ENCODE assay signal across 7 mouse cellular contexts in the genomic region with DNA sequence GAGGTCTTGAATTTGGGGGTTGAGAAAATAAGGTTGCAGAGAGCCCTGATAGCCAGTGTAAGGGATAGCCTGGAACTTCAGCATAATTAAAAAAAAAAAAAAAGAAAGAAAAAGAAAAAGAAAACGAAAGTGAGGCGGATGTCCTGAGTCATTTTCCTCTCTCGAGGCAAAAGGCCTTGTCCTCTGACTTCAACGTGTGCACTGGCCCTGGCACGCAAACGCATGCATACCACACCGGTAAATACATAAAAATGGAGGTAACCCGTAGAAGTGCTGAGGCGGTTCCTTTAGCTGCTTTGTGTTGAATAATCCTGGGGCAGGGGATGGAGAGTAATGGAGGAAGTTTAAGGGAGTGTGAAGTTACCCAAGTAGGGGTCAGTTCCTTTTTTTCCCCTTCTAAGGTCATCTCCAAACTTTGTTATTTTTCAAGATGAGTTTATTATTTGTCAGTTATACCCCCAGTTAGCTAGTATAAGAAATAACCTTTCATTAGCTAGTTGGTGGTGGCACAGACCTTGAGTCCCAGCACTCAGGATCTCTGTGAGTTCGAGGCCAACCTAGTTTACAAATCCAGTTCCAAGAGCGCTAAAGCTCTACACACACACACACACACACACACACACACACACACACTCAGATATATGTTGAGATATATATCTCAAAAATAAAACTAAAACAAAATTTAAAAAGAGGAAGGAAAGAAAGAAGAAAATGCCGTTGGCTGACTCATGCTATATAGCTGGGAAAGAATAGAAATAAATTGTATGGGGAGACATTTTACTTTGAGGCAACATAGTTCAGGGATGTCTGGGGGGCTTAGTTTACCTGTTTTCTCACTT. TPM values are rescaled to one million over a fixed set of nuclear protein-coding genes. Genes with fewer than 3 reads are reported as not detected.
DNase-seq lines count a peak whose midpoint lies in the region; ATAC-seq and TF ChIP-seq lines count a peak whose summit lies in the region.

No protein-coding gene starts in this region.

- H3K4me3 ChIP-seq in C2C12 (ENCODE audit: insufficient read depth, poor library complexity, severe bottlenecking): peak overlapping the region; percentile 61
- H3K4me3 ChIP-seq in forebrain, postnatal 0 days (ENCODE audit: low read depth, low read length): peak overlapping the region; percentile 33
- H3K4me3 ChIP-seq in liver, postnatal 0 days (ENCODE audit: low read depth, low read length): peak overlapping the region; percentile 51
- H3K4me3 ChIP-seq in stomach, embryonic 16.5 days (replicated peaks; ENCODE audit: low read length): peak overlapping the region; percentile 60

- peaks cover 40% of the 10 kb centered on the region for H3K79me2 ChIP-seq in C2C12 (ENCODE audit: control insufficient read depth, insufficient read depth)

- H3K79me3 ChIP-seq in C2C12 (ENCODE audit: low read depth): peaks cover 24% of the 10 kb centered on the region

- H3K9ac ChIP-seq in forebrain, postnatal 0 days: 0 out of 2 replicates have a peak overlapping the region, but pooled peaks have one; percentile 3
- peak overlapping the region; percentile 45 for H3K9ac ChIP-seq in liver, postnatal 0 days (replicated peaks)
- no peak overlapping the region for H3K9ac ChIP-seq in stomach, embryonic 16.5 days (ENCODE audit: low read length)

- peak overlapping the region; percentile 48 for H3K4me2 ChIP-seq in forebrain, postnatal 0 days (ENCODE audit: low read depth)
- peak overlapping the region; percentile 77 for H3K4me2 ChIP-seq in liver, postnatal 0 days (ENCODE audit: low read depth, low read length)
- H3K4me2 ChIP-seq in stomach, embryonic 16.5 days (ENCODE audit: low read depth, low read length): peak overlapping the region; percentile 96

- H3K27me3 ChIP-seq in C2C12 (ENCODE audit: control insufficient read depth, insufficient read depth, insufficient read length): no peaks in the 10 kb centered on the region
- H3K27me3 ChIP-seq in forebrain, postnatal 0 days (ENCODE audit: insufficient read depth, low read length): peaks cover 14% of the 10 kb centered on the region
- H3K27me3 ChIP-seq in liver, postnatal 0 days (ENCODE audit: insufficient read depth, low read length): no peaks in the 10 kb centered on the region
- H3K27me3 ChIP-seq in stomach, embryonic 16.5 days (ENCODE audit: control insufficient read depth, insufficient read depth, low read length): no peaks in the 10 kb centered on the region

- TF ChIP-seq CTCF in C2C12 (IDR thresholded peaks at IDR 0.05; ENCODE audit: control insufficient read depth, insufficient read depth, insufficient read length): no peak
- no peak for TF ChIP-seq CTCF in forebrain, postnatal 0 days (IDR thresholded peaks at IDR 0.05; ENCODE audit: low read depth)
- TF ChIP-seq CTCF in liver, postnatal 0 days (IDR thresholded peaks at IDR 0.05; ENCODE audit: low read depth): no peak

- H3K9me3 ChIP-seq in forebrain, postnatal 0 days (ENCODE audit: low read length): no peaks in the 10 kb centered on the region
- no peaks in the 10 kb centered on the region for H3K9me3 ChIP-seq in liver, postnatal 0 days (ENCODE audit: low read length)
- no peaks in the 10 kb centered on the region for H3K9me3 ChIP-seq in stomach, embryonic 16.5 days (replicated peaks; ENCODE audit: control insufficient read depth, low read length)

- ATAC-seq in forebrain, postnatal 0 days: no peak
- peak; percentile 16; the same call in 1 of the 2 replicates for ATAC-seq in liver, postnatal 0 days
- no peak for ATAC-seq in stomach, embryonic 16.5 days (ENCODE audit: insufficient read depth, low FRiP score)

- H3ac ChIP-seq in C2C12 (ENCODE audit: control insufficient read depth, insufficient read length, low read depth): no peak overlapping the region

- 44% methylated on average over 12 of the region's 12 CpGs for WGBS in forebrain, postnatal 0 days
- WGBS in liver, postnatal 0 days (ENCODE audit: insufficient replicate concordance): 21% methylated on average over 12 of the region's 12 CpGs
- WGBS in stomach, embryonic 16.5 days: 39% methylated on average over 12 of the region's 12 CpGs

- H3K4me1 ChIP-seq in forebrain, postnatal 0 days (ENCODE audit: insufficient read depth): no peaks in the 10 kb centered on the region
- 0 out of 2 replicates have a peak, but pooled peaks cover 2% of the 10 kb centered on the region for H3K4me1 ChIP-seq in liver, postnatal 0 days (ENCODE audit: insufficient read depth)
- H3K4me1 ChIP-seq in stomach, embryonic 16.5 days (ENCODE audit: control insufficient read depth, insufficient read depth, low read length): peaks cover 5% of the 10 kb centered on the region; the same call in 1 of the 2 replicates

- no peak overlapping the region for H3K27ac ChIP-seq in forebrain, postnatal 0 days (ENCODE audit: low read depth, low read length)
- peak overlapping the region; percentile 71 for H3K27ac ChIP-seq in liver, postnatal 0 days (ENCODE audit: low read depth)
- no peak overlapping the region for H3K27ac ChIP-seq in stomach, embryonic 16.5 days (ENCODE audit: low read length)

- no peak for TF ChIP-seq EP300 in liver, postnatal 0 days (IDR thresholded peaks at IDR 0.05; ENCODE audit: low read depth)

- DNase-seq in A20 (ENCODE audit: low read depth, low spot score): peak; percentile 45
- DNase-seq in forebrain, postnatal 0 days: no peak
- peak; percentile 24 for DNase-seq in liver, postnatal 0 days
- no peak for DNase-seq in urinary bladder, postnatal 25 days (ENCODE audit: low spot score)
- no peak for DNase-seq in thymus, postnatal 36 days

- peaks cover 8% of the 10 kb centered on the region for H3K36me3 ChIP-seq in C2C12 (ENCODE audit: control insufficient read depth, insufficient read depth)
- no peaks in the 10 kb centered on the region for H3K36me3 ChIP-seq in forebrain, postnatal 0 days (ENCODE audit: insufficient read depth)
- H3K36me3 ChIP-seq in liver, postnatal 0 days (replicated peaks; ENCODE audit: insufficient read depth, low read length): no peaks in the 10 kb centered on the region
- no peaks in the 10 kb centered on the region for H3K36me3 ChIP-seq in stomach, embryonic 16.5 days (ENCODE audit: control insufficient read depth, insufficient read depth, low read length)

TF ChIP-seq in C2C12, 6 proteins besides CTCF, POLR2A, EP300 and RAD21:
- no peak for TF ChIP-seq MYOD1 (IDR thresholded peaks at IDR 0.05; ENCODE audit: control insufficient read depth, insufficient read length, low read depth)
- peak; percentile 4 for TF ChIP-seq MAX (IDR thresholded peaks at IDR 0.05)
- TF ChIP-seq CEBPB (IDR thresholded peaks at IDR 0.05; ENCODE audit: low read depth): no peak
- TF ChIP-seq USF1 (IDR thresholded peaks at IDR 0.05; ENCODE audit: low read depth): no peak
- no peak for TF ChIP-seq FOSL1 (IDR thresholded peaks at IDR 0.05; ENCODE audit: insufficient read depth, low read length, poor library complexity, severe bottlenecking)
TF ChIP-seq in C2C12: peak in this region for 1.

RNA-seq across cellular contexts. Expression of a gene that starts 0.6 kb away (rescaled TPM):
- polyA plus RNA-seq in C2C12 (2012; fragmentation: generic; extraction: Trizol): 20.1 TPM
- total RNA-seq in forebrain, postnatal 0 days (2014; rRNA removed): 1.4 TPM in 2 replicates
- 0.54 and 0.94 TPM in 2 replicates for polyA plus RNA-seq in forebrain, postnatal 0 days (2015; fragmentation: Nextera tagmentation; extraction: Ambion mirVana)
- polyA plus RNA-seq in liver, postnatal 0 days (2015; fragmentation: Nextera tagmentation; extraction: Ambion mirVana): 4.7 and 5.2 TPM in 2 replicates
- 2.6 and 2.7 TPM in 2 replicates for polyA plus RNA-seq in stomach, embryonic 16.5 days (2015; fragmentation: Nextera tagmentation; extraction: Ambion mirVana)

RNA-seq across cellular contexts. Expression of a gene that starts 38.6 kb away (rescaled TPM):
- 28.8 TPM for polyA plus RNA-seq in C2C12 (2012; fragmentation: generic; extraction: Trizol)
- total RNA-seq in forebrain, postnatal 0 days (2014; rRNA removed): 19.4 and 19.5 TPM in 2 replicates
- 7.2 and 11.1 TPM in 2 replicates for polyA plus RNA-seq in forebrain, postnatal 0 days (2015; fragmentation: Nextera tagmentation; extraction: Ambion mirVana)
- 14.5 and 17.6 TPM in 2 replicates for polyA plus RNA-seq in liver, postnatal 0 days (2015; fragmentation: Nextera tagmentation; extraction: Ambion mirVana)
- polyA plus RNA-seq in stomach, embryonic 16.5 days (2015; fragmentation: Nextera tagmentation; extraction: Ambion mirVana): 47.0 and 50.1 TPM in 2 replicates

RNA-seq across cellular contexts. Expression of a gene that starts 55.0 kb away (rescaled TPM):
- polyA plus RNA-seq in C2C12 (2012; fragmentation: generic; extraction: Trizol): 0.06 TPM
- total RNA-seq in forebrain, postnatal 0 days (2014; rRNA removed): 0.29 and 0.31 TPM in 2 replicates
- polyA plus RNA-seq in forebrain, postnatal 0 days (2015; fragmentation: Nextera tagmentation; extraction: Ambion mirVana): 0.30 and 0.33 TPM in 2 replicates
- polyA plus RNA-seq in liver, postnatal 0 days (2015; fragmentation: Nextera tagmentation; extraction: Ambion mirVana): 0.25 TPM in 1 of 2 replicates, not detected in the other
- polyA plus RNA-seq in stomach, embryonic 16.5 days (2015; fragmentation: Nextera tagmentation; extraction: Ambion mirVana): 5.9 and 7.9 TPM in 2 replicates

Comparison
In these comparisons a context has a peak if more than half of its experiments do, and no peak if none do; other contexts are left out.
1. DNase-seq: peak in A20 (single experiment) and liver, postnatal 0 days (single experiment); none in forebrain, postnatal 0 days (single experiment), urinary bladder, postnatal 25 days (single experiment) and thymus, postnatal 36 days (0 of 2).
2. Peak in every context shown above with its lines, with median percentiles within 50 percentile points of each other: H3K4me3 ChIP-seq and H3K4me2 ChIP-seq.